Mouse (Mus musculus) left cerebral cortex, adult 18-20 months (tissue): Measurements from ENCODE around the gene Tcte2. TPM values are rescaled to one million over a fixed set of nuclear protein-coding genes. Genes with fewer than 3 reads are reported as not detected.
"Not testable (repeated sequence)": the region's sequence is repeated elsewhere in the genome, so short reads cannot be mapped to it uniquely, and the experiment has no call there.

Experiments used
- DNase-seq, 2 experiments: peaks; one replicate each; pipeline ENCODE4 v3.0.0; 2021 to 2022; ENCODE audit warnings: low spot score in 2 of 2, mixed read lengths in 1 of 2
- long read RNA-seq, 2 experiments: library from polyadenylated mRNA; stranded (forward); transcript quantifications; one replicate each; pipeline ENCODE4 v2.0.0; 2021
- total RNA-seq, 2 experiments: library from RNA; stranded (reverse); gene quantifications; 2 replicates each; pipeline ENCODE4 v1.2.3; 2021

Gene Tcte2
- 10 to 100 TPM; 22.2 to 25.0 TPM for total RNA-seq
- long read RNA-seq, experiment 1, partial matches to known transcripts, result 0 of 4 reads
- long read RNA-seq, experiment 1, other reads (novel, unspliced or antisense), result 4 of 4 reads
- long read RNA-seq, experiment 2, partial matches to known transcripts, result 0 of 4 reads
- long read RNA-seq, experiment 2, other reads (novel, unspliced or antisense), result 4 of 4 reads

DNA sequence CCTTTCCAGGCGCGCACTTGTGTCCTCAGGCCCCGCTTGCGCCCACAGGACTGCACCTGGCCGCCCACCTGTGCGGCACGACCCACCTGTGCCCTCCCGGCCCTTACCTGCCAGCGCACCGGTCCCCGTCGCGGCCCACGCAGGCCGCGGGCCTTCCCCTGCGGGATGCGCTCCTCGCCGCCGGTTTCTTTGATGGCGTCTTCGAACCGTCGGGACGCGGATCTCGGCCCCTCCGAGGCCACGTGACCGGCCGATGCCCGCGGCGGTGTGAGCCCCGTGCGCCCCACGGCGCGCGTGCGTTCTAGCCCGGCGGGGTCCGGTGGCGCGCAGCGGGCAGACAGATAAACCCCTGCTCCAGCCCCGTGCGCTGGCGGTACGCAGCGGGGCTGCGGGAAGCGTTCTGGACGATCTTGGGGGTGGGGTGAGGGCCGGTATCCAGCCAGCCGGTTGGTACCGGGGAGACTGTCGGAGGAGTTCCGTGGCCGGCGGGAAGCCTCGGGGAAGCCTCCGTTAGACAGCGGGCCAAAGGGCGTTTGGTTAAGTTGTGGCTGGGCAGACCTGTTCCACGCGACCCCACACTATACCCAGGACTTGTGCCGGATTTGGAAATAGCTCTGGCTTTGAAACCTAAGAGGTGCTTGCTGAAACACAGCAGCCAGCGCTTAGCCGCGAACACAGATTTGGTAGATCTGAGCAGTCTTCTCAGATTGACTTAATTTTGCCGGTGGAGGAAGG lies at the start of gene Tcte2:
Tcte2 (minus strand) TSS at position 647 of the 735 bp plus-strand sequence.
- peak; percentile 44 to 58 for DNase-seq

DNA sequence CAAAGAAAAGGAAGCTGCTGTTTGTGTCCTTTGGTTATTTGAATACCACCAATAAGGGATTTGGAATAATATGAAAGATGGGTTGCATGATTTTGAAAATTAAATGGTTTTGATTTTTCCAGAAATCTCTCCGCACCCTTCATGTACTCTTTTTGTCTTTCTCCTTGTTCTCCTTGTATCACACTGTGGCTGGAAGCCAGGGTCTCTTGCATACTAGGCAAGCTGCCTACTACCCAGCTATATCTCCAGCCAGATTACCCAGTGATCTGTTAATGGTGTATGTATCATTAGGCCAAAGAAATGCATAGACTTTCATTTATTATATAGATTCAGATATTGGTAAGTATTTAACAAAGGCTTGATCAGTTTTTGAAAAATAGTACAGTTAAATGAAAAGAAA lies 44.4 kb upstream of the Tcte2 start:
- DNase-seq, result no peak

DNA sequence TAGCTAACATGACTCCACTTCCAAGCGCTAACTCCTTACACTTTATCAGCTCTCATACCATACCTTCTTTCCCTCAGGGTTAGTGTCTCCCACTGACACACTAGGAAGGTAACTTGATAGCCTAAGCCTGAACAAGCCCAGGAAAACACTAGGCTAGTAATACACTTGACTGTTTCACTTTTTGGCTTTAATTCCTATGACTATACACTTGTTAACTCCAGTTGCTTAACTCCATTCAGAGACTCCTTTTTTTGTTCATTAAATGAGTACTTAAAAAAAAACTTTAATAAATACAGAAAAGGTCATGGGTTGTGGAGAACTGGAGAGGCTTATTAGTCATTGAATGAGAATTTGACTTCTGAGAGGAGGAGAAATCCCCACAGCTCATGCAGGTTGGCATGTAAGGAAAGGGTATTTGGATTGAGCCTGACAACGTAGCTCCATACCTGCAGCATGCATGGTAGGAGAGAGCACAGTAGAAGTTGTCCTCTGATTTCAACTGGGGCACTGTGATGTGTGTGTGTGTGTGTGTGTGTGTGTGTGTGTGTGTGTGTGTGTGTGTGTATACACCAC lies 41.3 kb upstream of the Tcte2 start:
- no peak for DNase-seq

DNA sequence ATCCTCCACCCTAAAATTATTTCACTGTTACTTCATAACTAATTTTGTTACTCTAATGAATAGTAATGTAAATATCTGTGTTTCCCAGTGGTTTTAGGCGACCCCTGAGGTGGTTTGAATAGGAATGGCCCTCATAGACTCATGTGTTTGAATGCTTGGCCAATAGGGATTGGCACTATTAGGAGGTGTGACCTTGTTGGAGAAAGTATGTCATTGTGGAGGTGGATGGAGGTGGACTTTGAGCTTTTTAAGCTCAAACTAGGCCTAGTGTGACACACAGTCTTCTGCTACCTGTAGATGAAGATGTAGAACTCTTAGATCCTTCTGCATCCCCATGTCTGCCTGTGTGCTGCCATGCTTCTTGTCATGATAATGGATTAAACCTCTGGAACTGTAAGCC lies 36.1 kb upstream of the Tcte2 start:
- no peak for DNase-seq

DNA sequence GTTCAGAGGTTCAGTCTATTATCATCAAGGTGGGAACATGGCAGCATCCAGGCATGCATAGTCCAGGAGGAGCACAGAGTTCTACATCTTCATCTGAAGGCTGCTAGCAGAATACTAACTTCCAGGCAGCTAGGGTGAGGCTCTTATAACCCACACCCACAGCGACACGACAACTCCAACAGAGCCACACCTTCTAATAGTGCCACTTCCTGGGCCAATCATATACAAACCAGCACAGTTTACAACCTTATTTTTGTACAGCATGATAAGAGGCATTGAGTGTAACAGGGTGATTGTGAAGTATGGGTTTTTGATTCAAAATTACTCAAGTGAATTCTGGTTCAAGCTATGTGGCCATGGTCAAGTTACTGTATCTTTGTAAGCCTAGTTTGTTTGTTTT lies 28.4 kb upstream of the Tcte2 start:
- DNase-seq, result not testable (repeated sequence)

DNA sequence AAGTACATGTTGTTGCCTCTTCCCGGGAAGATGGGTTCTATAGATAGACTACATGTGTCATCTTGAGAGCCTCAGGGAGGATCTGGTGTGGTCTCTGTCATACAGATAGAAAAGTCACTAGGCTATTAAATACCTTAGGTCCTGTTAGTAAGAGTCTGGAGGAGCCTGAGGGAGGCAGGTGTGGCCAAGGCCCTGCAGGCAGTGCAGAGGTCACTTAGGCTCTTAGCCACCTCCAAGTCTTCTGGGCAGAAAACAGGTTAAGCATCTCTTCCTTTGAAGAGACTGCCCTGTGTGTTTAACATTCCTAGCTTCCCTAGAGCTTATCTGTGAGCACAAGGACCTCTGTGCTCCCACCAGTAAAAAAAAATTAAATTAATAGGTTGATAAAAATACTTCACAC lies 21.8 kb upstream of the Tcte2 start:
- DNase-seq, result no peak

DNA sequence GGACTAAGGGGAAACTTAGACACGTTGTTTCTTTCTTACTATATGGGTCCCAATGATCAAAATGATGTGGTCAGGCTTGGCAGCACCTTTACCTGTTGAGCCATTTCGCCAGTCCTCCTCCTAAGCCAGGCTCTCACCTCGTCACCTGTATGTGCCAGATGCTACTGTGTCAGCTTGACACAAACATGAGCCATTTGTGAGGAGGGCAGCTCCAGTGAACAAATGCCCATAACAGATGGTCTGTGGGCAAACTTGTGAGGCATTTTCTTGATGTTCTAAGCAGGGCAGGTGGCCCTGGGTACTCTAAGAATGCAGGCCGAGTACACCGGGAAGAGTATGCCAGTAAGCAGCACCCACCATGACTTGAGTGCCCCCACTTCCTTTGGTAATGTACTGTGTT lies 20.3 kb upstream of the Tcte2 start:
- peak in 1 of 2 experiments; percentile 12 for DNase-seq

DNA sequence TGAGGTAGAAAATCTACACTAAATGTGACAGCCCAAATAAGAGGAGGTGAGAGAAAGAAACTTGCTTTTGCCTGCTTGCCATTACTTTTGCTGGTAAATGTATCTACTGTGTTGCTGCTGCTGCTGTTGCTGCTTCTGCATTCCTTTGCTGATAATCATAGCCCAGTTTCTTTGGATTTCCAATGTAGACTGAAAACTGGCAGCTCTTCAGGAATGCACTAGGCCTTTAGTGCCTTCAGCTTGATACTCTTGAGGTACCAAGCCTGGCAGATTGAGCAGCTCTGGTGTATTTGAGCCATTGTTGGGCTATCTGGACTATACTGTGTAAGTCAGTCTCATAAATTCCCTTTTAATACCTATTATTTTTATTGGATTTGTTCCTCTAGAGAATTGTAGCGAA lies 17.2 kb upstream of the Tcte2 start:
- DNase-seq, result no peak

DNA sequence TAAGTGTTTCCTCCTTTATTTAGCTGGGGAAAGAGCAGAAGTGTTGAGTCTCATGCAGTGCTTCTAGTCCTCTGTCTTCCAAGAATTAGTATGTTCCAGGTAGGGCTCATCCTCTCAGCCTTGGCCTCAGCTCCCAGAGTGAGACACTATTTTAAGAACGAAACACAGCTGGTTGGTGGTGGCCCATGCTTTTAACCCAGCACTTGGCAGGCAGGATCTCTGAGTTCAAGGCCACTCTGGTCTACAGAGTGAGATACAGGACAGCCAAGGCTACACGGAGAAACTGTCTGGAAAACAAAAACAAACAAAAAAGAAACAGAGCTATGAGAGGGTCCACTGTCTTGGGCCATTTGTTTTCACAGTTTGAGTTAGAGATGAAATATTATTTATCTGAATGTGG lies 16.1 kb upstream of the Tcte2 start:
- no peak for DNase-seq

DNA sequence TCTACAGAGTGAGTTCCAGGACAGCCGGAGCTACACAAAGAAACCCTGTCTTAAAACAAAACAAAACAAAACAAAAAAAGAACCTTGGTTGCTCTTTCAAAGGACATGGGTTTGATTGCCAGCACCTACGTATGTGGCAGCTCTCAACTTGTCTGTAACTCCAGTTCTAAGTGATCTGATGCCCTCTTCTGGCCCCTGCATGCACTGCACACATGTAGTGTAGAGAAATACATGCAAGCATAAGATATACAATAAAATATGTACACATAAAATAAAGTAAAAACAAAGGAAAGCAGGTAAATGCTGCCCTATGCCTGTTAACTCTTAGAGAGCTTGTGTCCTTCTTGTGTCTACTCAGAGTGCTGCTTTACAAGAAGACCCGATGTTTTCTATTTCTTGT lies 7.6 kb upstream of the Tcte2 start:
- peak in 1 of 2 experiments; percentile 23 for DNase-seq

DNA sequence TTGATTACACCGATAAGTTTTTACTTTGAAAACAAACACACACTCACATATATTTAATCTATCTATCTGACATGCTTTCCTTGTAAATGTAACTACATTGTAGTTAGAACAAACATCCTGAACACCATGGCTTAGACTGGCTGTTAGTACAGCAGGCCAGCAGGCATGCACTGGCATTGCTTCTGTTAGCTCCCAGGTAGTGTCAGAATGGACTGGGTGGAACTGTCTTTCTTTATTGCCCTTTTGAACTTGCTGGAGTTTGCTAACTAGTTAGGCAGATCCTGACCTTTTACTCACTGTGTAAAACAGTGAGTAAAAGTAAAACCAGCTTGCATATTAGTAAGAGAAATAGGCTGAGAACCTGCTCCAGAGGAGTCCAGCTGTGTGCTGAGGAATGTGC lies 6.9 kb upstream of the Tcte2 start:
- DNase-seq, result no peak

DNA sequence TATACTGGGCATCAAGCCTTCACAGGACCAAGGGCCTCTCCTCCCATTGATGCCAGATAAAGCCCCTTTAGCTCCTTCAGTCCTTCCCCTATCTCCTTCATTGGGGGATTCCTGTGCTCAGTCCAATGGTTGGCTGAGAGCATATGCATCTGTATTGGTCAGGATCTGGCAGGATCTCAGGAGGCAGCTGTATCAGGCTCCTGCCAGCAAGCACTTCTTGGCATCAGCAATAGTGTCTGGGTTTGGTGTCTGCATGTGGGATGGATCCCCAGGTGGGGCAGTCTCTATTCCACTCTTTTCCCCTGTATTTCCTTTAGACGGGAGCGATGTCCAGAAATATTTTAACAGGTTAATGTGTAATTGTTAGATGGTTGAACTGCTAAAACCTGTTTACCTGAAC lies 3.3 kb upstream of the Tcte2 start:
- DNase-seq, result not testable (repeated sequence)

DNA sequence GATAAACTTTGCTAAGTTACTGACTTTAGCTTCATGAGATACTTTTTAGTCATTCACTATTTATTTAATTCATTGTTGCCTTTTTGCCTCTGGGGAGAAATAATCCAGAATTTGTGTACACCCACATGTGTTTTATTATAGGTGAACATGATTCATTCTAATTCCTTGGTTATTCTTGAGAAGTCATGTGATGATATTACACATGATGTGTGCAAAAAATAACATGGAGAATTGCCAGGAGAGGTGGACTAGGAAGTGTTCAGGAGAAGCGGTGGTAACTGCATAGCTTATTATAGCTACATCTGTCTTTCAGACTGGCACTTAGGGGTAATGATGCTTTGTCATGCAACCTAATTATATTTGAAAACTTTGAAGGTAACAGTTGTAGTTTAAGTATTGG lies 2.2 kb upstream of the Tcte2 start:
- DNase-seq, result no peak

DNA sequence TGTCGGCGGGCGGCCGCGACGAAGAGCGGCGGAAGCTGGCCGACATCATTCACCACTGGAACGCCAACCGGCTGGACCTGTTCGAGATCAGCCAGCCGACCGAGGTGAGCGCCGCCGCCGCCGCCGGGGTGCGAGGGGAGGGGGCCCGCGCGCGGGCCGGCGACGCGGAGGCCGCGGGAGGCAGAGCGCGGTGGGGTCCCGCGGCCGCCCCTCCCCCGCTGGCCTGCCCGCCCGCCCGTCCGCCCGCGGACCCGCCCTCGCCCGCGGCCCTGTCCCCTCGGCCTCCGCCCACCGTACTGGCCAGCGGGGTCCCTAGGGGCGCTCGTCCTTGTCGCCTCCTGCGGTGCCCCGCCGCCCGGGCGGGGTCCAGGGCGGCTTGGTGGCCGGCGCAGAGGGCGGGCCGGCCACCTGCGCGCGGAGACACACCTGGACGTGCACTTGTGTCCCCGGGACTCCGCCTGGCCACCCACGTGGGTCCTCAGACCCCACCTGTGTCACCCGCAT lies 898 bp downstream of the Tcte2 start:
- DNase-seq, result no peak

DNA sequence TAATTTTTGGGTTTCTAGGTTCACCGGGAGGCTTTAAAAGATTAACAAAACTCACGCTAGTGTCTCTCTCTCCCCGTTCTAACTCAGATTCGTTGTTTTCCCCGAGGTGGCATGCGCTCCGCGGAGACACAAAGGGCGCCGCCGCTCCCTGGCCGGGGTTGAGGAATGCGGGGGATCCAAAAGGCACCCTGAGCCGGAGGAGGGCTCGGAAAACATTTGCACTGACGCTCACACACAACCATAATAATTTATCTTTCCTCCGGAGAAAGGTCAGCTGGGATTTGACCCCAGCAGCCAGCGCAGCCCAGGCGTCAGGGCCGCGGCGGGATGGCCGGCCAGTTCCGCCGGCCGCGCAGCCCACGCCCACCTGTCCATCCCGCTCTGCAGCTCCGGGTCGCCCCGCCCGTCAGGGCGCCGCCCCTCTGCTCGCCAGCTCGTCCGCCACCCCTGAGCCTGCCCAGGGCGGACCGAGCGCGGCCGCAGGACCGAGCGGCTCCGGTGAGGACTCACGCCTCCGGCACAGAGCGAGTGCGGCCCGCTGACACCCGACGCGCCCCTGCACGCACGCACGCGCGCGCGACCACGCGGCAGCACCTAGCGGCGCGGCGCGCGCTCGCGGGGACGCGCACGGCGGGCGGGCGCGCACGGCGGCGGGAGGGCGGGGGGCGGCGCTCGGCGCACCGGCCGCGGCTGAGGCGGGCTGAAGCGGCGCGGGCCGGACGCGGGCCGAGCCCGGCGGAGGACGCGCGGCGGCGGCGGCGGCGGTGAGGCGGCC lies 1.6 kb downstream of the Tcte2 start, which contains the start of gene Afdn:
Afdn (plus strand) TSS at position 687 of the 775 bp plus-strand sequence.
- DNase-seq, result peak; percentile 68 to 87

DNA sequence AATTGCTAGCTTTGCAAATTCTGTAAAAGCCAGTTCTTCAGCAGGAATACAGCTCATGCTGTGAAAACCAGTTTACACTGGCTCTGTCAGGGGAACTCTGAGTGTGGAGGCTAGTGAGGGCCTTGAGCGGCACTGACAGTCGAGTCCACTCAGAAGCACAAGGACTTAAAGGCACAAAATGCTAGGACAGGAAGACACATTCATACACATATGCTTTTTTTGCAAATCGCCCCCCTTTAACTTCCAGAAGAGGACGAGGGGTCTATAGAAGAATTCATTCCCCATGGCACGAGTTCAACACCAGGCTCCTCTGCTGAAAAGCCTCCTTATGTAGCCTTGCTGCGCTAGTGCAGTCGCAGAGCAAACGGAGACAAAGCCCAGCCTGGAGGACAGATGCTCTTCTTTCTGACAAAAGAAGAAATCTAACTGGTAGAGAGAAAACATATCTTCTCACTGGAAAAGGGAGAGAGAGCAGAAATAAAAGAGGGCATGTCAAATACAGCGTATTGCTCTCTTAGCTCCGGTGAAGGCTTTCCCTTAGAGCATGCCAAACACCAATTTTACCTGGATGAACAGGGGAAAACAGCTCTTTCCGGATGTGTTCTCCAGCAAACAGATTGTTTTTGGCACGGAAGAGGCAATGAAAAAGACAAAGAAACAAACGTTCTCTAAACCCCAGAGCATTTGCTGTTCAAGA lies 2.3 kb downstream of the Tcte2 start:
- no peak for DNase-seq

DNA sequence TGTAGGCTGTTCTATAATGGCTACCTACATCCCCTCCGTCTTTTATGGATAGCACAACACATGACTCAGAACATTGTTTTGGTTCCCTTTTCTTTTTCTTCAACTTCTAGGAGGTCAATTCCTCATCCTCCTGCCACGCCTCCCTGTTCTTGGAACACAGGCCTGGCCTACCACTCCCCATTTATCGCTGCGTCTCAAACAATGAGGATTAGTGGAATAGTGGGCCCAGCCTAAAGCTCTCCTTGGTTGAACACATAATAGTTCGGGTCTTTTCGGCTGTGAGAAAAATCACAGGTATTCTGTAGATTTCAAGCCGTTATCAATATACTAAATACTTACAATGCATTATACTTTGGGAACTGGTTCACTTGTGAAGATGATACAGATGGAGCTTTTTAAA lies 3.0 kb downstream of the Tcte2 start:
- DNase-seq, result no peak

DNA sequence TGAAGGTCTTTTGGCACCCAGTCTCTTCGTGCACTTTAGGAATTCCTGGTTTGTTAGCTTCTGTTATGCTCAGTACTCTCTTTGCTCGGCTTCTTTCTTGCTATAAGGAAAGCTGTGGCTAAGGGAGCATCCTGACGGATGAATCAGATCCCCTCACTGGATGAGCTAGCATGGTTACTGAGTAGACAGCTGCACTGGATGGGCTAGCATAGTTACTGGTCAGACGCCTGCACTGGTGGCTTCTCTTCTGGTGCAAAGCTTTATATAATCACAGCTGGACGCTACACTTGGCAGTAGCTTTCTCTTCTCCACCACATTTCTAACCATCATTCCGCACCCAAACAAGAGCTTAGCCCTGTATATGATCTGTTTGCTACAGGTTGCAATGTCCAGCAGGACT lies 6.7 kb downstream of the Tcte2 start:
- DNase-seq, result no peak

DNA sequence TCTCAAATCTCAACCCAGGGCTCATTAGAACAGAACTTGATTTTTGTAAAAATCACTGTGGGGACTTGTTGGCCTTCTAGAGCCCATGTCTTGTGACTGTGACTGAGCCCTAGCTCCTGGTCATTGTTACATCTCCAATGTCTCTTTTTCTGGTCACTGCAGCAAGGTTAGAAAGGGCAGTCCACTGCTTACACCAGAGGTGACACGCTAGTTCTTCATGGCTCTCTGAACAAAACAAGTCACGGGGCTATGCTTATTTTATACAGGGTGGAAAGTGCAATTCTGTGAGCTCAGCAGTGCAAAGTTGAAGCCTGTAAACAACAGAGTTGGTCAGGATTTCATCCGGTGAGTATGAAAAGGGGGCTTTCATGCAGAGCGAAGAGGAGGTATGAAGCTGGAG lies 7.7 kb downstream of the Tcte2 start:
- DNase-seq, result no peak

DNA sequence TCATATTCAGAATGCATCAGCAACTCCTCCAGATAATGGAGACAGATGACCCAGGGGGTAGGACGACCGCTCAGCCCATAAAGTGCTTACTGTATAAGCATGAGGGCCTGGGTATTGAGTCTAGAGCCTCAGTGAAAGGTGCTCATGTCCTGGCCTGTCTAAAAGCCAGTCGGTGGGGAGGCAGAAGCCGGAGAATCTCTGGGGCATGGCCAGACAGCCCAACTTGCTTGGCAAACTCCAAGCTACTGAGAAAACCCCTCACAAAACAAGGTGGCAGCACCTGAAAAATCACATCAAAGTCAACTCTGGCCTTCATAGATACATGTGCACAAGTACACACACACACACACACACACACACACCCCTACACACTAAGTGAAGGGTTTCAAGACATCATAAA lies 12.6 kb downstream of the Tcte2 start:
- DNase-seq, result no peak

DNA sequence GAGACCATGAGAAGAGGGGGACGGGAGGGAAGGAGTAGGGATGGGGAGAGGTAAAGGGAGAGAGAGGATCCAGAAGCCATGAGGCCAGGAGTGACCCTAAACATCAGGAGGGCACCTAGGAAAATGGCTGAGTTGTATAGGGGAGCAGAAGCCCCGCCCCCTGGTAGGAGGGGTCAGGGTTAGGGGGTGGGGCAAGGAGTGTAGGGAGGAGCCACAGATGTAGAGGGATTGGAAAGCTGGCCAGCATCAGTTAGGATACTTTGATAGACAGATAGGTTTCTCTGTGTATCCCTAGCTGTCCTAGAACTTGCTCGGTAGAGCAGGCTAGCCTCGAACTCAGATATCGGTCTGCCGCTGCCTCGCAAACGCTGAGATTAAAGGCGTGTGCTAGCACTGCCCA lies 13.9 kb downstream of the Tcte2 start:
- no peak for DNase-seq
